Mouse (Mus musculus) embryonic facial prominence, embryonic 10.5 days (tissue): ENCODE measurements around the gene Snap29. TPM values are rescaled to one million over a fixed set of nuclear protein-coding genes. Genes with fewer than 3 reads are reported as not detected.

Experiments
- DNase-seq: peaks from one replicate; pipeline ENCODE4 v3.0.0-alpha.2; 2017; ENCODE audit warnings: low spot score
- H3K27ac ChIP-seq: fragments of 300-500 bp; sonication (generic); replicated peaks from 2 replicates; pipeline ENCODE4 v1.5.1; 2016; ENCODE audit warnings: mild to moderate bottlenecking
- H3K27me3 ChIP-seq: fragments of 300-500 bp; sonication (generic); replicated peaks from 2 replicates; pipeline ENCODE4 v1.6.1; 2016; ENCODE audit warnings: low read depth, mild to moderate bottlenecking; ENCODE audit not compliant: poor library complexity, severe bottlenecking
- H3K36me3 ChIP-seq: fragments of 300-500 bp; sonication (generic); replicated peaks from 2 replicates; pipeline ENCODE4 v1.6.1; 2016; ENCODE audit warnings: mild to moderate bottlenecking, moderate library complexity
- H3K4me1 ChIP-seq: fragments of 300-500 bp; sonication (generic); 2 replicates; pipeline ENCODE4 v1.6.1; 2016
- H3K4me3 ChIP-seq: fragments of 300-500 bp; sonication (generic); 2 replicates; pipeline ENCODE4 v1.5.1; 2016; ENCODE audit warnings: mild to moderate bottlenecking, moderate library complexity
- H3K9me3 ChIP-seq: fragments of 300-500 bp; sonication (generic); 2 replicates; pipeline ENCODE4 v1.6.1; 2016; ENCODE audit warnings: mild to moderate bottlenecking
- WGBS: fragments of 180-500 bp; shearing (Covaris S2); methylation state at CpG from one replicate; pipeline ENCODE4 v1.1.7; 2016; 5-methylcytosine and 5-hydroxymethylcytosine counted together
- polyA plus RNA-seq: library from polyadenylated mRNA; unstranded; fragments of >200 nt; fragmentation: Nextera tagmentation; extraction: Ambion mirVana; gene quantifications from 2 replicates; pipeline ENCODE4 v1.2.1, GENCODE M21; 2016

Gene Snap29
- polyA plus RNA-seq, 1 experiment from 2014 or later, result 9.8 TPM

- Histone ChIP-seq H3K4me1 (no peaks in the 10 kb centered on the region), H3K27me3 (no peaks in the 10 kb centered on the region), H3K36me3 (peaks cover 88% of the 10 kb centered on the region), H3K9me3 (no peaks in the 10 kb centered on the region), H3K27ac (no peak overlapping the region), H3K4me3 (no peak overlapping the region)
- no peak for DNase-seq
- 90% methylated on average over 4 of the region's 4 CpGs for WGBS
Measured at GRCm38 (mm10) chr16:17478331-17478943, 72.7 kb downstream of the Snap29 start.

Other genes starting within 250 kb of the Snap29 start
- 410 and 436 TPM in 2 replicates for gene Ube2l3, start 203.3 kb upstream of the Snap29 start, polyA plus RNA-seq
- gene Rimbp3, start 197.4 kb upstream of the Snap29 start, polyA plus RNA-seq, result 0.70 and 0.79 TPM in 2 replicates
- gene Hic2, start 172.4 kb upstream of the Snap29 start, polyA plus RNA-seq, result 17.0 and 17.1 TPM in 2 replicates
- gene Tmem191c, start 129.9 kb upstream of the Snap29 start, polyA plus RNA-seq, result 7.1 and 8.9 TPM in 2 replicates
- gene Serpind1, start 74.6 kb upstream of the Snap29 start, polyA plus RNA-seq, result 0.19 and 0.21 TPM in 2 replicates
- 38.0 and 39.0 TPM in 2 replicates for gene Pi4ka, start 328 bp downstream of the Snap29 start, polyA plus RNA-seq
- 70.9 and 73.3 TPM in 2 replicates for gene Crkl, start 46.0 kb downstream of the Snap29 start, polyA plus RNA-seq
- gene Aifm3, start 83.6 kb downstream of the Snap29 start, polyA plus RNA-seq, result 0.75 and 1.1 TPM in 2 replicates
- gene Lztr1, start 102.7 kb downstream of the Snap29 start, polyA plus RNA-seq, result 84.2 and 87.5 TPM in 2 replicates
- 49.4 and 52.2 TPM in 2 replicates for gene Thap7, start 125.2 kb downstream of the Snap29 start, polyA plus RNA-seq
- gene Lrrc74b, start 155.3 kb downstream of the Snap29 start, polyA plus RNA-seq, result 0.10 TPM in 1 of 2 replicates, not detected in the other
- gene P2rx6, start 155.9 kb downstream of the Snap29 start, polyA plus RNA-seq, result 0.21 and 0.24 TPM in 2 replicates
- gene Slc7a4, start 177.2 kb downstream of the Snap29 start, polyA plus RNA-seq, result 1.5 and 1.6 TPM in 2 replicates
- 66.7 and 68.7 TPM in 2 replicates for gene Smpd4, start 213.4 kb downstream of the Snap29 start, polyA plus RNA-seq
- 5.3 and 6.6 TPM in 2 replicates for gene Ccdc74a, start 240.5 kb downstream of the Snap29 start, polyA plus RNA-seq